Mouse (Mus musculus) brain, embryonic 18.5 days (tissue): ENCODE results near the gene Fem1b.
"Not testable (repeated sequence)": the region's sequence is repeated elsewhere in the genome, so short reads cannot be mapped to it uniquely, and the experiment has no call there.

Experiments
- DNase-seq: peaks from one replicate; pipeline ENCODE4 v3.0.0-alpha.2; 2012; ENCODE audit warnings: low read depth, low spot score

Fem1b gene

GRCm38 (mm10) chr9:62827939-62828652 is 16.4 kb upstream of the Fem1b start:
- no peak for DNase-seq

GRCm38 (mm10) chr9:62826456-62826855 is 14.7 kb upstream of the Fem1b start:
- DNase-seq, result no peak

- no peak for DNase-seq
Observed at GRCm38 (mm10) chr9:62825791-62826393, 14.2 kb upstream of the Fem1b start.

- DNase-seq, result no peak
Observed at GRCm38 (mm10) chr9:62821811-62822210, 10.1 kb upstream of the Fem1b start.

- DNase-seq, result no peak
Observed at GRCm38 (mm10) chr9:62820829-62821228, 9.1 kb upstream of the Fem1b start.

DNA sequence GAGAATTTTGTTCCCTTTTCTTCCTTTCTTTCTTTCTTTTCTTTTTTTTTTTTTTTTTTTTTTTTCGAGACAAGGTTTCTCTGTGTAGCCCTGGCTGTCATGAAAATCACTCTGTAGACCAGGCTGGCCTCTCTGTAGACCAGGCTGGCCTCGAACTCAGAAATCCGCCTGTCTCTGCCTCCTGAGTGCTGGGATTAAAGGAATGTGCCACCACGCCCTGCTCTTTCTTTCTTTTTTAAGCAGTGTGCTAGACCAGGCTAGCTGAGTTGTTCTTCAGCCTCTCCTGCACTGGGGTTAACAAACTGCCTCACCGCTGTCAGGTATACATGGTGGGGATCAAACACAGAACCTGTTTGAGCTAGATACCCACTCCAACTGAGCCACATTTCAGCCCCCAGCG is 8.2 kb upstream of the Fem1b start:
- not testable (repeated sequence) for DNase-seq

GRCm38 (mm10) chr9:62819494-62819893 is 7.8 kb upstream of the Fem1b start:
- DNase-seq, result no peak

DNA sequence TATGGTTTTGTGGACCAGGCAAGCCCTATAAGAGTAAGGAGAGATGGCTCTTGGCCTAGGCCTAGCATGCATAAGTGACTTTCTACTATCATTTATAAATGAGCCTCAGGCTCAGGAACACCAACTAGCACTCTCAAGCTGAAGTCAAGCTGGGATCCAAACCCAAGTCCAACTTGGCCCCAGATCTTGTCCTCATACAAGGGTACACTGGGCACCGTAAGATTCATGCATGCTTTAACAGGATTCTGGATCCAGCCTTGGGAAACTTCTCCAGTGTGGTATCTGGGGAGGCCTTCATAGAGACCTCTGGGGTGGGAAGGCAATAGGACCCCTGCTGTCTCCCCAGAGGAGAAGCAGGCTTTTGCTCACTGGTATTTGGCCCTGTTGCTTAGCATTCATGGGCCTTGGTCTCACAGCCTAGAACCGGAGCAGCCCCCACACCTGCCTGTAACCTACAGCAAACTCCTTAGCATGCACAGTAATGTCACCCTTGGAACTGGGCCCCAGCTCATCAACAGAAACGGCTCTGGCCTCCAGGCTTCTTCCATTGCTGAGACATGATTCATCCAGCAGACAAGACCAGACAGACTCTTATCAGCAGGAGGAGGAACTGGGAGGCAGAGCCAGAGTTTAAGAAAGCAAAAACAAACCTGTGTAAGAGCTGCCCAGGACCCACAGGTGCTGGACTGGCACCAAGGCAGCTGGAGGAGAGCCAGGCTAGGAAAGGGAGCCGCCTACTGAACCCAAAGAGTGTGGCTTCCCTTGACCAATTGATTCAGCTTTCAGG is 6.3 kb upstream of the Fem1b start:
- DNase-seq, result no peak

DNA sequence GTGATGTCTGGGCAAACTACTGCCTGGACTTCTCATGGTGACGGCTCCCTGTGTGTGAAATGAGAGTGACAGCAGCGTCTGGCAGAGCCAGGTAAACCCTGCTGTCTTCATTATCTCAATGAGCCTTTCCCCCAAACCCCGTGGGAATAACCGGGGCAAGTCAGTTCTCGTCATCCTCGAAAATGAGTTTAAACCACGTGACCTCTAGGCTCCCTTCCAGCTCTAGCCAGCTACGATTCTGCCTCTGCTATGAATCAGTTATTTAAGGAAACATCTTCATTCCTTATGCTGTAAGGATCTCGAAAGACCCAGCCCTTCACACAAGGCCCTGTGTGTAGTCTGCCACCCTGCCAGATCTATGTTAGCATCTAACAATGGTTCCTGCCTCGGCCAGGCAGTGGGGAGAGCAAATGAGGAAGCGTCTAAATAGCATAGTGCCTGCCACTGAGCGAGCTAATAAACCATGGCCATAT is 5.4 kb upstream of the Fem1b start:
- DNase-seq, result no peak

GRCm38 (mm10) chr9:62816323-62817098 is 4.8 kb upstream of the Fem1b start:
- DNase-seq, result no peak

GRCm38 (mm10) chr9:62814751-62815150 is 3.0 kb upstream of the Fem1b start:
- no peak for DNase-seq

- DNase-seq, result no peak
Observed at GRCm38 (mm10) chr9:62812216-62813049, 699 bp upstream of the Fem1b start.

- DNase-seq, result no peak
Observed at GRCm38 (mm10) chr9:62810543-62811515, 905 bp downstream of the Fem1b start.

- DNase-seq, result no peak
Observed at GRCm38 (mm10) chr9:62810095-62810494, 1.6 kb downstream of the Fem1b start.

GRCm38 (mm10) chr9:62799218-62799617 is 12.5 kb downstream of the Fem1b start:
- not testable (repeated sequence) for DNase-seq

GRCm38 (mm10) chr9:62789856-62790255 is 21.9 kb downstream of the Fem1b start:
- no peak for DNase-seq

DNA sequence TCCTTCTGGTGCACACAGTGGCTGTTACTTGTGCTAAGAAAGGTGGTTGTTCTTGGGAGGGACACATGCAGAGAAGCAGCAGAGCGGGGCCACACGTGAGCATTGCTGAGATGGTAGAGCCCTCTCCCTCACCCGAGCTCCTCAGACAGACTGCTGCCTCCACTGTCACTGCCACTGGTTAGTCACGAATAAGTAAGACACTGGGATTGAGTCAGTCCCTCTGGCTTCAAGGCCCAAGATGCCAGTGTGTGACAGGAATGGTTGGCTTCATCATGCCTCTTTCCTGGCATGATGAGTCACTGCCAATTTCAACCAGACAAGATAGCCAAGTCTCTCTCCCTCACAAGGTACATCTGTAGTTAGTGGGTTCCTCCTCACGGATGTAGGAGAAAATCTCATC is 25.0 kb downstream of the Fem1b start:
- DNase-seq, result no peak

GRCm38 (mm10) chr9:62784233-62784632 is 27.5 kb downstream of the Fem1b start:
- DNase-seq, result no peak

GRCm38 (mm10) chr9:62782976-62783781 is 28.6 kb downstream of the Fem1b start:
- DNase-seq, result peak; percentile 80
